Comparison of ENCODE assay signal across 31 mouse cellular contexts in the genomic region with DNA sequence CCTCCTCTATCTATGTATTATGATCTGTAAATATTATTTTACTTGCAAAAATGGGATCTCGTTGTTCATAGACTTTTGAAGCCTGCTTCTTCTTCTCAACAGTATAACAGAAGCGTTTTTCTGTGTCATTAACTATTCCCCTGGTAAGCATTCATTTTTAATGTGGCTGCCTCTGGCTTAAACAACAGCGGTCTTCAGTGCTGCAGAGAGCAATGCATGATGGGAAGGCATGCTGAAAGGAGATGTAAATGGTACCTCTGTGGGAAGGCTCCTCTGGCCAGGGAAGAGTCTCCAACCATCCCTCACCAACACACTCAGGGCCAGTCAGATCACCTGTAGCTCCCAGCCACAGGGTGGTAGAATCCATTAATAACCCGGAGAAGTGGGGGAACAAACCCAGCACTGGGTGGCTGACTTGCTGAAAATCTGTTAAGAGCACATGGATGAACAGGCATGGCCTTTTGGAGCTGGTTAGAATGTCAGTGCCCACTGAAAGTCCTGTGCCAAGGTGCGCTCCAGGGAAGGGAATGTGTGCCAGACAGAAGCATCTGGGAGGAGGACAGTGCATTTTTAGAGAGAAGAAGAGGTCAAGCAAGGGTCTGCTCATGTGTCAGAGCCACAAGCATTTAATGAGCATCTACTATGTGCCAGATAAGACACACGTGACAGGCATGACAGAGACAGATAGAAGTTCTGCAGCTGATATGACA.
DNase-seq lines count a peak whose midpoint lies in the region; ATAC-seq and TF ChIP-seq lines count a peak whose summit lies in the region.
"Had no signal": no experiment of that assay in that cellular context is flagged by ENCODE, and none has a peak within 500 bp of the region (broad histone marks: within the 10 kb centered on the region; RNA-seq: fewer than 3 reads in every experiment).

No protein-coding gene starts in this region.

- H3K4me1 ChIP-seq in cerebellum, adult 2 months (ENCODE audit: control insufficient read depth, insufficient read depth, low read length), result no peaks in the 10 kb centered on the region; the same call in 1 of the 2 replicates
- 0 out of 2 replicates have a peak, but pooled peaks cover 4% of the 10 kb centered on the region for H3K4me1 ChIP-seq in midbrain, embryonic 14.5 days (ENCODE audit: control insufficient read depth, insufficient read depth, low read length)
- no peaks in the 10 kb centered on the region; the same call in 1 of the 2 replicates for H3K4me1 ChIP-seq in midbrain, embryonic 11.5 days (ENCODE audit: control insufficient read depth, insufficient read depth, low read length)
- no peaks in the 10 kb centered on the region; the same call in 1 of the 2 replicates for H3K4me1 ChIP-seq in hindbrain, postnatal 0 days (ENCODE audit: insufficient read depth, low read length)
- H3K4me1 ChIP-seq: embryonic facial prominence, embryonic 13.5 days; intestine, embryonic 15.5 days; limb, embryonic 15.5 days; liver, embryonic 13.5 days; megakaryocyte, embryonic 14.5 days had no signal

- DNase-seq in cerebellum, postnatal 25 days, result peak; percentile 19 to 47
- no peak for DNase-seq in cerebellum, adult 2 months
- peak; percentile 63 for DNase-seq in midbrain, embryonic 14.5 days
- DNase-seq in midbrain, embryonic 11.5 days (ENCODE audit: low spot score, missing footprints), result no peak
- DNase-seq in hindbrain, postnatal 0 days (ENCODE audit: low spot score), result peak; percentile 35
- no peak for DNase-seq in heart, postnatal 4 days
- DNase-seq in testis, postnatal 14 days (ENCODE audit: low spot score), result no peak
- DNase-seq: adrenal gland, postnatal 14 days; cerebellum, adult 11-12 months; gastrocnemius, postnatal 25 days; heart, adult 18-20 months; kidney, adult 2 months; kidney, postnatal 36 days; liver, embryonic 13.5 days; lung, adult 18-20 months; lung, postnatal 4 days; right cerebral cortex, postnatal 4 days; thymus, adult 2 months; thymus, postnatal 36 days had no signal

- TF ChIP-seq POLR2A in cerebellum, adult 2 months (IDR thresholded peaks at IDR 0.05; ENCODE audit: borderline replicate concordance, insufficient read depth, low read length), result no peak

- no peaks in the 10 kb centered on the region; the same call in 1 of the 2 replicates for H3K27me3 ChIP-seq in cerebellum, adult 2 months (ENCODE audit: control insufficient read depth, insufficient read depth, low read length)
- H3K27me3 ChIP-seq in midbrain, embryonic 14.5 days (ENCODE audit: control insufficient read depth, insufficient read depth, low read length), result 0 out of 2 replicates have a peak, but pooled peaks cover 3% of the 10 kb centered on the region
- no peaks in the 10 kb centered on the region for H3K27me3 ChIP-seq in midbrain, embryonic 11.5 days (ENCODE audit: control insufficient read depth, insufficient read depth, low read length)
- no peaks in the 10 kb centered on the region for H3K27me3 ChIP-seq in hindbrain, postnatal 0 days (ENCODE audit: insufficient read depth, low read length)
- H3K27me3 ChIP-seq: embryonic facial prominence, embryonic 13.5 days; forebrain, embryonic 15.5 days; intestine, embryonic 15.5 days; limb, embryonic 15.5 days; liver, embryonic 13.5 days; megakaryocyte, embryonic 14.5 days; neural tube, embryonic 12.5 days had no signal

- no peak overlapping the region for H3K4me2 ChIP-seq in midbrain, embryonic 14.5 days (ENCODE audit: low read length)
- H3K4me2 ChIP-seq in midbrain, embryonic 11.5 days, result no peak overlapping the region
- H3K4me2 ChIP-seq in hindbrain, postnatal 0 days (ENCODE audit: low read depth, low read length), result no peak overlapping the region
- H3K4me2 ChIP-seq: embryonic facial prominence, embryonic 13.5 days; forebrain, embryonic 15.5 days; heart, embryonic 11.5 days; intestine, embryonic 15.5 days; limb, embryonic 15.5 days; liver, embryonic 13.5 days; midbrain, embryonic 13.5 days; neural tube, embryonic 12.5 days had no signal

- no peak overlapping the region for H3K4me3 ChIP-seq in cerebellum, adult 2 months (replicated peaks; ENCODE audit: insufficient read depth, low read depth, low read length)
- no peak overlapping the region for H3K4me3 ChIP-seq in midbrain, embryonic 14.5 days (replicated peaks; ENCODE audit: low read depth, low read length)
- H3K4me3 ChIP-seq in midbrain, embryonic 11.5 days (ENCODE audit: low read depth, low read length), result no peak overlapping the region
- no peak overlapping the region for H3K4me3 ChIP-seq in hindbrain, postnatal 0 days (ENCODE audit: low read length)
- H3K4me3 ChIP-seq: embryonic facial prominence, embryonic 13.5 days; forebrain, embryonic 10.5 days; forebrain, embryonic 15.5 days; intestine, embryonic 15.5 days; limb, embryonic 10.5 days; limb, embryonic 15.5 days; liver, embryonic 13.5 days; megakaryocyte, embryonic 14.5 days; midbrain, embryonic 13.5 days; neural tube, embryonic 12.5 days had no signal

- no peak for ATAC-seq in midbrain, embryonic 14.5 days (ENCODE audit: low FRiP score, low TSS enrichment)
- ATAC-seq in midbrain, embryonic 11.5 days (ENCODE audit: low FRiP score), result no peak
- no peak for ATAC-seq in hindbrain, postnatal 0 days
- ATAC-seq: forebrain, embryonic 15.5 days; intestine, embryonic 15.5 days; lung, postnatal 0 days; midbrain, embryonic 13.5 days had no signal

- no peak overlapping the region for H3K27ac ChIP-seq in cerebellum, adult 2 months (ENCODE audit: insufficient read depth, low read length)
- H3K27ac ChIP-seq in midbrain, embryonic 14.5 days (replicated peaks; ENCODE audit: low read depth, low read length), result peak overlapping the region; percentile 55; the same call in 1 of the 2 replicates
- no peak overlapping the region for H3K27ac ChIP-seq in midbrain, embryonic 11.5 days (ENCODE audit: low read depth, low read length)
- no peak overlapping the region for H3K27ac ChIP-seq in hindbrain, postnatal 0 days
- H3K27ac ChIP-seq: embryonic facial prominence, embryonic 13.5 days; forebrain, embryonic 10.5 days; forebrain, embryonic 15.5 days; intestine, embryonic 15.5 days; limb, embryonic 10.5 days; limb, embryonic 15.5 days; liver, embryonic 13.5 days; neural tube, embryonic 12.5 days; stomach, postnatal 0 days had no signal

- H3K9ac ChIP-seq in midbrain, embryonic 14.5 days (replicated peaks; ENCODE audit: low read length), result no peak overlapping the region
- no peak overlapping the region for H3K9ac ChIP-seq in midbrain, embryonic 11.5 days (ENCODE audit: low read length)
- no peak overlapping the region for H3K9ac ChIP-seq in hindbrain, postnatal 0 days (replicated peaks; ENCODE audit: low read length)
- H3K9ac ChIP-seq: embryonic facial prominence, embryonic 13.5 days; forebrain, embryonic 15.5 days; intestine, embryonic 15.5 days; limb, embryonic 15.5 days; liver, embryonic 13.5 days; midbrain, embryonic 13.5 days; neural tube, embryonic 12.5 days had no signal

- H3K9me3 ChIP-seq in midbrain, embryonic 14.5 days (ENCODE audit: control insufficient read depth, low read length), result no peaks in the 10 kb centered on the region
- no peaks in the 10 kb centered on the region for H3K9me3 ChIP-seq in midbrain, embryonic 11.5 days (ENCODE audit: control insufficient read depth, low read length)
- H3K9me3 ChIP-seq in hindbrain, postnatal 0 days (ENCODE audit: low read length), result no peaks in the 10 kb centered on the region
- H3K9me3 ChIP-seq: embryonic facial prominence, embryonic 13.5 days; forebrain, embryonic 10.5 days; forebrain, embryonic 15.5 days; intestine, embryonic 15.5 days; limb, embryonic 10.5 days; limb, embryonic 15.5 days; midbrain, embryonic 13.5 days; neural tube, embryonic 12.5 days had no signal

- H3K36me3 ChIP-seq in midbrain, embryonic 14.5 days (ENCODE audit: control insufficient read depth, insufficient read depth, low read length), result no peaks in the 10 kb centered on the region
- no peaks in the 10 kb centered on the region for H3K36me3 ChIP-seq in midbrain, embryonic 11.5 days (ENCODE audit: control insufficient read depth, insufficient read depth, low read length)
- no peaks in the 10 kb centered on the region for H3K36me3 ChIP-seq in hindbrain, postnatal 0 days (ENCODE audit: insufficient read depth, low read length)
- H3K36me3 ChIP-seq: embryonic facial prominence, embryonic 13.5 days; forebrain, embryonic 10.5 days; forebrain, embryonic 15.5 days; intestine, embryonic 15.5 days; limb, embryonic 10.5 days; limb, embryonic 15.5 days; liver, embryonic 13.5 days; midbrain, embryonic 13.5 days; neural tube, embryonic 12.5 days had no signal

- TF ChIP-seq CTCF in cerebellum, adult 2 months (IDR thresholded peaks at IDR 0.05; ENCODE audit: borderline replicate concordance, insufficient read depth, low read depth, low read length), result no peak
- no peak for TF ChIP-seq CTCF in hindbrain, postnatal 0 days (IDR thresholded peaks at IDR 0.05; ENCODE audit: low read depth)

- WGBS in cerebellum, adult 2 months, result 54% methylated on average over 6 of the region's 6 CpGs
- WGBS in midbrain, embryonic 14.5 days, result 69% methylated on average over 6 of the region's 6 CpGs
- 78% methylated on average over 6 of the region's 6 CpGs for WGBS in midbrain, embryonic 11.5 days
- WGBS in hindbrain, postnatal 0 days, result 69% methylated on average over 6 of the region's 6 CpGs

Comparison
In these comparisons a context has a peak if more than half of its experiments do, and no peak if none do; other contexts are left out.
1. DNase-seq: peak in cerebellum, postnatal 25 days (2 of 2), midbrain, embryonic 14.5 days (single experiment) and hindbrain, postnatal 0 days (single experiment); none in cerebellum, adult 2 months (0 of 2), midbrain, embryonic 11.5 days (single experiment), heart, postnatal 4 days (single experiment) and testis, postnatal 14 days (single experiment).